Mouse (Mus musculus): ENCODE measurements around the gene Olfr320. TPM values are rescaled to one million over a fixed set of nuclear protein-coding genes. Genes with fewer than 3 reads are reported as not detected.

Gene Olfr320
- total RNA-seq, 4 experiments from 2014 or later, result not detected

Other genes with a start within 250 kb of the Olfr320 start
- not detected for gene Gm12253, start 248.5 kb upstream of the Olfr320 start, total RNA-seq (2022)
- not detected for gene Lypd9, start 228.2 kb upstream of the Olfr320 start, total RNA-seq (2022)
- not detected for gene Olfr30, start 218.8 kb upstream of the Olfr320 start, total RNA-seq (2022)
- gene Olfr332, start 188.5 kb upstream of the Olfr320 start, total RNA-seq (2022), result not detected
- not detected for gene Olfr331, start 178.5 kb upstream of the Olfr320 start, total RNA-seq (2022)
- not detected for gene Olfr330, start 146.3 kb upstream of the Olfr320 start, total RNA-seq (2022)
- gene Olfr329-ps, start 134.7 kb upstream of the Olfr320 start, total RNA-seq (2022), result not detected
- not detected for gene Olfr328, start 125.5 kb upstream of the Olfr320 start, total RNA-seq (2022)
- not detected for gene Olfr224, start 110.5 kb upstream of the Olfr320 start, total RNA-seq (2022)
- not detected for gene Olfr325, start 103.4 kb upstream of the Olfr320 start, total RNA-seq (2022)
- gene Olfr324, start 86.0 kb upstream of the Olfr320 start, total RNA-seq (2022), result not detected
- not detected for gene 2210407C18Rik, start 65.0 kb upstream of the Olfr320 start, total RNA-seq (2022)
- not detected for gene Olfr323, start 50.6 kb upstream of the Olfr320 start, total RNA-seq (2022)
- gene Trim58, start 40.6 kb upstream of the Olfr320 start, total RNA-seq (2022), result not detected
- gene Olfr322, start 22.3 kb upstream of the Olfr320 start, total RNA-seq (2022), result not detected
- gene Olfr319, start 18.1 kb downstream of the Olfr320 start, total RNA-seq (2022), result not detected
- not detected for gene Olfr318, start 42.9 kb downstream of the Olfr320 start, total RNA-seq (2022)
- not detected for gene Olfr317, start 58.1 kb downstream of the Olfr320 start, total RNA-seq (2022)
- gene Olfr316, start 71.6 kb downstream of the Olfr320 start, total RNA-seq (2022), result not detected
- gene Olfr315, start 92.1 kb downstream of the Olfr320 start, total RNA-seq (2022), result not detected
- gene Olfr314, start 101.9 kb downstream of the Olfr320 start, total RNA-seq (2022), result not detected
- not detected for gene Fam183b, start 120.9 kb downstream of the Olfr320 start, total RNA-seq (2022)
- not detected for gene Olfr313, start 133.9 kb downstream of the Olfr320 start, total RNA-seq (2022)
- gene Olfr312, start 148.1 kb downstream of the Olfr320 start, total RNA-seq (2022), result not detected
- not detected for gene Olfr311, start 158.2 kb downstream of the Olfr320 start, total RNA-seq (2022)
- under 1 TPM; 0.22 to 0.54 (median 0.36) TPM for gene Gm12258, start 166.1 kb downstream of the Olfr320 start, total RNA-seq (2022)
- 1 to 10 TPM; 1.2 to 2.5 (median 1.6) TPM for gene 2810021J22Rik, start 186.1 kb downstream of the Olfr320 start, total RNA-seq (2022)
- 1 to 10 TPM; 2.6 to 4.8 (median 4.1) TPM for gene Zfp39, start 223.1 kb downstream of the Olfr320 start, total RNA-seq (2022)
- gene Btnl10, start 236.8 kb downstream of the Olfr320 start, total RNA-seq (2022), result not detected